Mouse (Mus musculus) lung, adult 2 months (tissue): ENCODE results near the gene Ndufaf2. TPM values are rescaled to one million over a fixed set of nuclear protein-coding genes. Genes with fewer than 3 reads are reported as not detected.

Source experiments
- DNase-seq: peaks from one replicate; pipeline ENCODE4 v3.0.0; 2022
- H3K4me1 ChIP-seq: fragments of 200-500 bp; 2 replicates; pipeline ENCODE4 v1.6.1; 2011; ENCODE audit warnings: low read length; ENCODE audit not compliant: control insufficient read depth, insufficient read depth
- H3K4me3 ChIP-seq: fragments of 200-500 bp; replicated peaks from 2 replicates; pipeline ENCODE3; 2011; ENCODE audit warnings: low read depth, mild to moderate bottlenecking, control low read depth, low read length; ENCODE audit errors: extremely low read depth
- CTCF ChIP-seq: fragments of 200-500 bp; IDR thresholded peaks from 2 replicates; pipeline ENCODE4 v1.5.1; 2011; ENCODE audit warnings: mild to moderate bottlenecking, low read length, control low read depth; ENCODE audit not compliant: insufficient read depth
- POLR2A ChIP-seq: fragments of 200-500 bp; IDR thresholded peaks from 2 replicates; pipeline ENCODE4 v1.6.1; 2011; ENCODE audit warnings: low read depth, mild to moderate bottlenecking, control low read depth, low read length, borderline replicate concordance; ENCODE audit errors: extremely low read depth
- WGBS: fragments of 180-500 bp; shearing (Covaris S2); methylation state at CpG from one replicate; pipeline ENCODE4 v1.1.7; 2018; 5-methylcytosine and 5-hydroxymethylcytosine counted together
- polyA plus RNA-seq: library from polyadenylated mRNA; depleted of rRNA; stranded (reverse); fragments of >200 nt; gene quantifications from 2 replicates; pipeline ENCODE4 v1.2.3, GENCODE M21; 2012

The Ndufaf2 gene
- polyA plus RNA-seq, 1 experiment: 7.1 TPM

DNA sequence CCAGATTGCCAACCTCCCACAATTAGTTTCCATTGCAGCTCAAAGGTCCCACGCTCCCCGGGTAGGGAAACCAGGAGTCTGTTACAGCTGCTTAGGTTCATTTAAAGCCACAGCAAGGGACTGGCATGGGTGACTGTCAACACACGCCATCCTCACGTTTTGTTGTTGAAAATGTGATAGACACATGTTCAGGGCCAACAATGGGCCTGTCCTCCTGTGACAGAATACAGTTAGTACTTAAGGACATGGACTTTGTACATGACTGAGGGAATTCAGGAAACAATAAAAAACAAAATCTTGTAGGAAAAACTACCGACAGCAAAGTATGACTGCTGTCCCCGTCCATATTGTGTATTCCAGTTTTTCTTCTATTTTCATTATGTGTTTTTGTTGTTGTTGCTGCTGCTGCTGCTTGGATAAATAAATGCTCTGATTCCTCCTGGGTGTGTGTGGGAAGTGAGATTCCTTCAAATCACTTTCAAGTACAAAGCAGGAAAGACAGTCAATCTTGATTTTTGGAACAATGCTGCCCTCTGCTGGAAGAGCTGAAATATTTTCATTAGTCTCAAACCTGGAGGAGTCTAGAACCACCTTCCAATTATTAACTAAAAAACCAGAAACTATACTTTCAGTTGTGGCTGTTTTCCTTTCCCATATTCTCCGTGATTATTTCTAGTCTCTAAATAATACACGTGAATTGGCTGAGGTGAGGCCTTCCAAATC lies 5.6 kb downstream of the Ndufaf2 start:
- TF ChIP-seq CTCF (peak; percentile 45; the same call in 1 of the 2 replicates), POLR2A (no peak)
- DNase-seq: peak; percentile 31
- no peaks in the 10 kb centered on the region for H3K4me1 ChIP-seq
- no peak overlapping the region for H3K4me3 ChIP-seq
- 53% methylated on average over 8 of the region's 8 CpGs for WGBS

DNA sequence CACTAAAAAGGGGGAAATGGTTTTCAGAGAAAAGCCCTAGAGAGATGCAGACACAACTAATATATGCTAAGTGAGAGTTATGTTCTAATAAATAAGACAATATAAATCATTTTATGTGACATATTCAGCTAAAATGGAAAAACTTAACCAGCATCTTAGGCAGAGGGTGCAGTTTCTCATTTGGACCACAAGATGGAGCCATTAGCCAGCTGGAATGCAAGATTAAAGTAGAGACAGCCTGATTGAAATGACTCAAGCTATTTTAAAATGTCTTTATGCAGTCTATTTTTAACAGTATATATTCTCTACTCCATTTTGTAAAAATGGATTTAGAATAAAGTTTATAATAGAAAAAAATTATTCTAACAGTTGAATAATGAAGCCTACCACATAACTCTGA lies 6.6 kb downstream of the Ndufaf2 start:
- TF ChIP-seq CTCF (peak; percentile 33; the same call in 1 of the 2 replicates), POLR2A (no peak)
- H3K4me3 ChIP-seq: no peak overlapping the region
- DNase-seq: no peak
- no peaks in the 10 kb centered on the region for H3K4me1 ChIP-seq

DNA sequence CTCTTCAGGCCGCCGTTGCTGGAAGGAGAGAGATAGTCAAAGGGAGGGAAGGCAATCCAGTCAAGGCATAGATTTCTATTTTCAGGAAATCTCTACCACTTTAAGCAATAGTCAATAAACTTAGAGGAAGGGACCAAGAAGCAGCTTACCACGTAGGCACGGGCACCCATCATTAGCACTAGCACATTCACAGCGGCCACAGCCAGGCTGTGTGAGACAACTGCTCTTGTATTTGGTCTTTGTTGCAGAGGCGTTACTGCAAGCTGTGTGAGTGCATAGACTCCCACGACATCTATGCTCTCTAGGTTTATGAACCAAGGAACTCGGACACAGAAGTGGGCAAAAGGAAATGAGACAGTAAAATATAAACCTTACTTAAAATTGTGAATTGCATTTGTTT lies 14.3 kb downstream of the Ndufaf2 start:
- no peak for DNase-seq
- H3K4me1 ChIP-seq: no peaks in the 10 kb centered on the region
- no peak for TF ChIP-seq CTCF
- 87% methylated on average over 8 of the region's 8 CpGs for WGBS
- H3K4me3 ChIP-seq: no peak overlapping the region

DNA sequence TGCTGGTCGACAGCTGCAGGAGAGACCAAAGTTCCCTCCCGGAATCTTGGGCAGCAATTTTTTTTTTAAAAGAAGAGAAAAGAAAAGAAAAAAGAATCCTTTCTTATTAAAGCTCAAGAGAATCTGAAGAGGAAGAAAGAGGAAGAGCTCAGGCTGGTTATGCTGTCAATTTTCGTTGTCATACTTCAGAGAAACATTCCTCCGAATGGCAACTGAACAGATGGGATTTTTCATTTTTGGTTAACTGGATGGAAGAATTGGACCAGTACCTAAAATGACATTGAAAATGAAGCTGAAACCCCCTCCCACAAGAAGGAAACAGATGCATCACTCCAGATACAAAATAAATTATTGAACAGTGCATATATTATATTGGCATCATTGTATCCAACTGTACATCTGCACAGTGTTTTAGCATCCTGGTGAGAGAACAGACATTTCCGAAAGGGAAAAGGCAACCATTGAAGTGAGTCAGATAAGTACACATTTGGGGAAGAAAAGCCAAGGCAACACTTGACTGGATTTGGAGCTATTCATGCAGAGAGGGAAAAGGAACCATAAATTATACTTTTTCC lies 19.9 kb downstream of the Ndufaf2 start:
- Histone ChIP-seq H3K4me1 (no peaks in the 10 kb centered on the region), H3K4me3 (no peak overlapping the region)
- WGBS: 76% methylated on average over 5 of the region's 5 CpGs
- DNase-seq: no peak
- TF ChIP-seq POLR2A: no peak
- no peak for TF ChIP-seq CTCF

DNA sequence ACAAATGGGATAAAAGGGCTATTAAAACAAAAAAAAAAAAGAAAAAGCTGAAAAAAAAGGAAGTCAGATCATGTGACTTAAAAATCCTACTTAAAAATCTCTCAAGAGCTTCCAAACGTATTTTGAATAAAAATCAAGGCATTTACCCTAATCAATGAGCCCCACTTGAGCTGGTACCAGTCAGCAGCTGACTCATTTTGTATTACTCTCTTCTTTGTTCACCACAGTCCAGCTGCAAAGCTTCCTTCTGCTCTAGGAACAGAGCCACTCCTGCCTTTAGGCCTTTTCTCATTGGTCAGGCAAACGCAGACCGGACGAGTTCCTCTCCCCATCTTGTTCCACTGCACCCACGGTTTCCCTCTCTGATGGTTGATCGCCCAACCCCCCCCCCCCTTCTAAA lies 22.8 kb downstream of the Ndufaf2 start:
- WGBS: 77% methylated on average over 6 of the region's 6 CpGs
- TF ChIP-seq CTCF: no peak
- no peak for TF ChIP-seq POLR2A
- H3K4me3 ChIP-seq: no peak overlapping the region
- no peaks in the 10 kb centered on the region for H3K4me1 ChIP-seq
- DNase-seq: no peak

DNA sequence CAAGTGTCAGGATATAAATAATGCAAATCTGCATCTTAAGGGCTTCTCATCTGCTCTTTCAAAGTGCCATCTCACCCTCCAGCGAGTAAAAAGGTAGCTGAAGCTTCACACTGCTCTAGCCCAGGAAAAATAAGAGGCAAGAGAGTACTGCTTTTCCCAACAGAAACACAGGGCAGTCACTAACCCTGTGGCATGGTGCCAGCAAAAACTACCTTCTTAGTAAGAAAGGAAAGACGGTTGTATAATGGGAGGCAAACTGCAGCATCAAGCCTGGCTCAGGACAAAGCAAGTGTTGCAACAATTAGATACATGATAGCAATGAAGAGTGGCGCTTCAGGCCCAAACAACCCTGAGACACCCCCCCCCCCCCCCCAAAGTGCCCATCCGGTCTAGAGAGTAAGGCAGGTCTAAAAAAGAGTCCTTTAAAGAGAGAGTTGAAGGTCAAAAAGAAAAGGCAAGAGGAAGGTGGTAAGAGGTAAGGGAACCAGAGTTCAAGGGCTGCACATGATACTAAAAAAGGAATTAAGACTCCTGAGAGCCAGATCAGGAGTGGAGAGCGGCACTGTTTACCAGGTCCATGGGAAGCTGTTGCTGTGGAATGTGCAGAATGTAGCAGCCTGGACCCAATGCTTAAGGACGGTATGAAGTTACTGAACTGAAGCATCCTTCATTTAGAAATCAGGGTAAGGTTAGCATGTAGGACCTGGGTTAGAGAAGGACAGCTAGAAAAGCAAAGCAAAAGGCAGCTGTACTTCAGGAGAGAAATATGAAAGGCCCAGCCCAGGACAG lies 26.2 kb downstream of the Ndufaf2 start:
- DNase-seq: no peak
- Histone ChIP-seq H3K4me3 (no peak overlapping the region), H3K4me1 (no peaks in the 10 kb centered on the region)
- TF ChIP-seq CTCF: no peak
- TF ChIP-seq POLR2A: no peak
- 52% methylated on average over 6 of the region's 6 CpGs for WGBS

DNA sequence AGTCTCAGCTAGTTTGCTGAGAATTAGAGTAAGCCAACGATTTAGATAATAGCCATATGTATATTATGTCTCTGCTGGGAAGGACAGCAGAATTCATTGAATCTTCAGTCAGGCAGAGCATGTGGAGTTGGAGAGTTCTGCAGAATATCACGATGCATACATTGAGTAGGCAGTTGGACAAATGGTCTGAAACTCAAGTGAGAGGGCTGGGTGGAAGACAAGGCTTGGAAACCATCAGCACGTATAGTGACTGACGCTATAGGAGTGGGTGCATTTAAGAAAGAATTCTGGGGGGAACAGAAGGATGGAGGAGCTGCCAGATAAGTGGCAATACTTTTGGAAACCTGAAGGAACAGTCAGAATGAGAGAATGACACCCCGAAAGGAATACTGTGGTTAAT lies 27.7 kb downstream of the Ndufaf2 start:
- Histone ChIP-seq H3K4me3 (no peak overlapping the region), H3K4me1 (no peaks in the 10 kb centered on the region; the same call in 1 of the 2 replicates)
- no peak for DNase-seq
- TF ChIP-seq POLR2A: no peak
- TF ChIP-seq CTCF: no peak
- 94% methylated on average over 5 of the region's 5 CpGs for WGBS

DNA sequence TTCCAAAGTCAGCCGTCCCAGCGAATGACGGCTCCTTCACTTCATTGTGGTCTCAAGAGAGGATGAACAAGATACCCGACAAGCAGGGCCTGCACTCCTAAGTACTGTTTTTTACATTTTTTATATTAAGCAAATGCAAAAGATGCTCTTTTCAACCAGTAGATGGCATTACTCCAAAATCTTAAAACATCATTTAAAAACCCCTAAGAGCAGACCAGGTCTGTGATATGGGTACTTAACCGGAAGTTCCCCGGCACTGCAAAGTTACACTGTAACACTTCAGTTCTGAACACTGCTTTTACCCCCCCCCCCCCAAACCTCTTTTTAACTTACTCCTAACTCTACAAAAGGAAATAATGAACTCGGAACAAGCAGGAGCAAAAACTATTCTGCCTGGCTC lies 29.4 kb downstream of the Ndufaf2 start:
- H3K4me1 ChIP-seq: no peaks in the 10 kb centered on the region; the same call in 1 of the 2 replicates
- H3K4me3 ChIP-seq: no peak overlapping the region
- no peak for TF ChIP-seq CTCF
- TF ChIP-seq POLR2A: no peak
- WGBS: 49% methylated on average over 7 of the region's 7 CpGs
- DNase-seq: no peak

DNA sequence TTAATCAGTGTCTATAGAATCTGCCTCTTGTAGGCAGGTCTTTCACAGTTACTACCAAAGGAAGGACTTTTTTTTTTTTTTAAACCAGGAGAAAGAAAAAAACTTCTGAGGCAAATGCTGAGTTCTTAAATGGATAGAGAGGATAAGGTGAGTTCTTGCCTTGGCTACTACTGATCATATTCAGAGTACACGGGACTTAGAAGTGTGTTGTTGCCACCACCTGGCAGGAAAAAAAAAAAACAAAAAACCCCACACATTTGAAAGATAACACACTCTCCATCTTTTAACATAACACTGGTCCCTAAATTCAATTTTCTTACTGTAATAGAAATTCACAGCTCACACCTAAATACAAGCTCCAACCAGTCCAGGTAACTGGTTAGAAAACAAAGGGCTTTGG lies 30.5 kb downstream of the Ndufaf2 start:
- H3K4me1 ChIP-seq: no peaks in the 10 kb centered on the region; the same call in 1 of the 2 replicates
- TF ChIP-seq CTCF (no peak), POLR2A (no peak)
- no peak overlapping the region for H3K4me3 ChIP-seq
- 48% methylated on average over 1 of the region's 1 CpGs for WGBS
- no peak for DNase-seq
